Mouse (Mus musculus): ENCODE measurements around the gene Umad1. TPM values are rescaled to one million over a fixed set of nuclear protein-coding genes. Genes with fewer than 3 reads are reported as not detected.

Umad1 gene
- polyA plus RNA-seq, 1 experiment from 2014 or later = 31.2 TPM

GRCm38 (mm10) chr6:8437937-8438336 lies 178.8 kb downstream of the Umad1 start:
- H3K9me3 ChIP-seq (replicated peaks) = peaks cover 5% of the 10 kb centered on the region; the same call in 1 of the 2 replicates

GRCm38 (mm10) chr6:8441814-8442213 lies 182.7 kb downstream of the Umad1 start:
- Histone ChIP-seq H3K4me2 (replicated peaks) (no peak overlapping the region), H3K36me3 (no peaks in the 10 kb centered on the region), H3K9me3 (replicated peaks) (peaks cover 5% of the 10 kb centered on the region; the same call in 1 of the 2 replicates), H3K9ac (no peak overlapping the region), H3K4me3 (no peak overlapping the region), H3K4me1 (peaks cover 1% of the 10 kb centered on the region; the same call in 1 of the 2 replicates), H3K27ac (no peak overlapping the region), H3K27me3 (no peaks in the 10 kb centered on the region)
- no peak for ATAC-seq (ENCODE audit: low FRiP score)
- 87% methylated on average over 3 of the region's 3 CpGs for WGBS

More at GRCm38 (mm10) chr6:8437937-8438336, 178.8 kb downstream of the Umad1 start:
- Histone ChIP-seq H3K27ac (no peak overlapping the region), H3K36me3 (no peaks in the 10 kb centered on the region), H3K4me1 (no peaks in the 10 kb centered on the region), H3K4me3 (no peak overlapping the region), H3K4me2 (replicated peaks) (no peak overlapping the region), H3K9ac (no peak overlapping the region), H3K27me3 (no peaks in the 10 kb centered on the region)
- ATAC-seq (ENCODE audit: low FRiP score) = no peak
- 91% methylated on average over 3 of the region's 3 CpGs for WGBS

GRCm38 (mm10) chr6:8446786-8447185 lies 187.7 kb downstream of the Umad1 start:
- no peaks in the 10 kb centered on the region for H3K27me3 ChIP-seq
- peaks cover 6% of the 10 kb centered on the region; the same call in 1 of the 2 replicates for H3K4me1 ChIP-seq
- ATAC-seq (ENCODE audit: low FRiP score) = 0 out of 2 replicates have a peak, but pooled peaks have one; percentile 50
- no peak overlapping the region for H3K4me3 ChIP-seq
- no peaks in the 10 kb centered on the region for H3K36me3 ChIP-seq
- H3K9me3 ChIP-seq (replicated peaks) = peaks cover 5% of the 10 kb centered on the region; the same call in 1 of the 2 replicates
- 37% methylated on average over 5 of the region's 5 CpGs for WGBS
- no peak overlapping the region for H3K27ac ChIP-seq
- H3K4me2 ChIP-seq (replicated peaks) = no peak overlapping the region
- H3K9ac ChIP-seq = no peak overlapping the region

- Histone ChIP-seq H3K36me3 (no peaks in the 10 kb centered on the region), H3K27ac (no peak overlapping the region), H3K27me3 (no peaks in the 10 kb centered on the region), H3K4me1 (no peaks in the 10 kb centered on the region), H3K9ac (no peak overlapping the region), H3K4me3 (no peak overlapping the region), H3K9me3 (replicated peaks) (no peaks in the 10 kb centered on the region), H3K4me2 (replicated peaks) (no peak overlapping the region)
- ATAC-seq (ENCODE audit: low FRiP score) = no peak
- WGBS = 80% methylated on average over 5 of the region's 5 CpGs
Observed at GRCm38 (mm10) chr6:8455599-8455998, 196.5 kb downstream of the Umad1 start.

DNA sequence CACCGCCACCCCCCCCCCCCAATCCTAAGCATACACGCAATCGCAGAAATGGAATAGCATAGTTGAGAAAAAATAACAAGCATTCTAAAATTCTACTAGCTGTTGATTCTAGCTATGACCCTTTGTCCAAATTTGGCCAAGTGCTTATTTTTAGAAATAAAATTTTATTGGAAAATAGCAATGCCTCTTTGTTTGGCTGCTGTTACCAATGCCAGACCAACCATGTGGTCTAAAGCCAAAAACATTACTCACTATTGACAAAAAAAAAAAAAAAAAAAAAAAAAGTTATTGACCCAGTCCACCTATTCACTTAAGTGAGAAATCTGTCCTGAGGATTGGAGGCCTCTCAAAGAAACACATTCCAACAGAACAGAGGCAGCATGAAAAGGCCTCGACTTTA lies 199.5 kb downstream of the Umad1 start:
- WGBS = 85% methylated on average over 4 of the region's 4 CpGs
- Histone ChIP-seq H3K36me3 (no peaks in the 10 kb centered on the region), H3K4me1 (no peaks in the 10 kb centered on the region)

GRCm38 (mm10) chr6:8462447-8462846 lies 203.4 kb downstream of the Umad1 start:
- 93% methylated on average over 2 of the region's 2 CpGs for WGBS
- Histone ChIP-seq H3K36me3 (no peaks in the 10 kb centered on the region), H3K4me2 (replicated peaks) (no peak overlapping the region), H3K9me3 (replicated peaks) (no peaks in the 10 kb centered on the region), H3K4me1 (no peaks in the 10 kb centered on the region), H3K4me3 (no peak overlapping the region), H3K27me3 (no peaks in the 10 kb centered on the region), H3K27ac (no peak overlapping the region), H3K9ac (no peak overlapping the region)
- no peak for ATAC-seq (ENCODE audit: low FRiP score)

More for the DNA sequence above, 199.5 kb downstream of the Umad1 start:
- Histone ChIP-seq H3K27me3 (no peaks in the 10 kb centered on the region), H3K27ac (no peak overlapping the region), H3K9ac (no peak overlapping the region), H3K4me3 (no peak overlapping the region), H3K4me2 (replicated peaks) (no peak overlapping the region), H3K9me3 (replicated peaks) (no peaks in the 10 kb centered on the region)
- no peak for ATAC-seq (ENCODE audit: low FRiP score)

DNA sequence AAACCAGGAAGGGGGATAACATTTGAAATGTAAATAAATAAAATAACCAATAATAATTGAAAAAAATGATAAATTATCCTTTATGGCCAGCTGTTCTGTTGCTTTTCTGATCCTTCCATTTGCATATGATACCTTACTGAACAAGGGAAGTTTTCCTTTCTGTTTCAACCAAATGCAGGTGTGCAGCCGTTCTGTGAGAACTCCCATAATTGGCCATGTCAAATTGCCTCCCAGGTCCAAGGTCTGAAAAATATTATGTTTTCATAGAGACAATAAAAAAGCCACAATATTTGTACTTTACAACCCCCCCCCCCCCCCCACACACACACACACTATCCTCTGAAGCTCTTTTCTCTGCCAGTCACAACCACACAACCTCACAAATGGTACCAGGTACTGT lies 206.3 kb downstream of the Umad1 start:
- no peaks in the 10 kb centered on the region for H3K9me3 ChIP-seq (replicated peaks)
- H3K4me2 ChIP-seq (replicated peaks) = no peak overlapping the region
- no peaks in the 10 kb centered on the region for H3K4me1 ChIP-seq
- H3K27me3 ChIP-seq = no peaks in the 10 kb centered on the region
- H3K27ac ChIP-seq = no peak overlapping the region
- no peak for ATAC-seq (ENCODE audit: low FRiP score)
- WGBS = 93% methylated on average over 1 of the region's 1 CpGs
- no peak overlapping the region for H3K4me3 ChIP-seq
- no peaks in the 10 kb centered on the region for H3K36me3 ChIP-seq
- no peak overlapping the region for H3K9ac ChIP-seq

GRCm38 (mm10) chr6:8465985-8466384 lies 206.9 kb downstream of the Umad1 start:
- Histone ChIP-seq H3K27ac (no peak overlapping the region), H3K36me3 (no peaks in the 10 kb centered on the region), H3K9ac (no peak overlapping the region), H3K9me3 (replicated peaks) (no peaks in the 10 kb centered on the region), H3K4me1 (no peaks in the 10 kb centered on the region), H3K27me3 (no peaks in the 10 kb centered on the region), H3K4me2 (replicated peaks) (no peak overlapping the region), H3K4me3 (no peak overlapping the region)
- ATAC-seq (ENCODE audit: low FRiP score) = no peak
- 86% methylated on average over 5 of the region's 5 CpGs for WGBS

GRCm38 (mm10) chr6:8467667-8468337 lies 208.7 kb downstream of the Umad1 start:
- Histone ChIP-seq H3K9me3 (replicated peaks) (no peaks in the 10 kb centered on the region), H3K9ac (no peak overlapping the region), H3K27me3 (no peaks in the 10 kb centered on the region), H3K4me1 (no peaks in the 10 kb centered on the region), H3K36me3 (no peaks in the 10 kb centered on the region), H3K4me2 (replicated peaks) (no peak overlapping the region), H3K4me3 (no peak overlapping the region), H3K27ac (no peak overlapping the region)
- ATAC-seq (ENCODE audit: low FRiP score) = no peak
- 40% methylated on average over 10 of the region's 10 CpGs for WGBS

GRCm38 (mm10) chr6:8469918-8470317 lies 210.8 kb downstream of the Umad1 start:
- no peaks in the 10 kb centered on the region for H3K27me3 ChIP-seq
- H3K36me3 ChIP-seq = no peaks in the 10 kb centered on the region
- no peak overlapping the region for H3K9ac ChIP-seq
- no peak overlapping the region for H3K4me3 ChIP-seq
- no peak for ATAC-seq (ENCODE audit: low FRiP score)
- no peak overlapping the region for H3K4me2 ChIP-seq (replicated peaks)
- 99% methylated on average over 3 of the region's 3 CpGs for WGBS
- H3K9me3 ChIP-seq (replicated peaks) = no peaks in the 10 kb centered on the region
- no peak overlapping the region for H3K27ac ChIP-seq
- no peaks in the 10 kb centered on the region for H3K4me1 ChIP-seq

DNA sequence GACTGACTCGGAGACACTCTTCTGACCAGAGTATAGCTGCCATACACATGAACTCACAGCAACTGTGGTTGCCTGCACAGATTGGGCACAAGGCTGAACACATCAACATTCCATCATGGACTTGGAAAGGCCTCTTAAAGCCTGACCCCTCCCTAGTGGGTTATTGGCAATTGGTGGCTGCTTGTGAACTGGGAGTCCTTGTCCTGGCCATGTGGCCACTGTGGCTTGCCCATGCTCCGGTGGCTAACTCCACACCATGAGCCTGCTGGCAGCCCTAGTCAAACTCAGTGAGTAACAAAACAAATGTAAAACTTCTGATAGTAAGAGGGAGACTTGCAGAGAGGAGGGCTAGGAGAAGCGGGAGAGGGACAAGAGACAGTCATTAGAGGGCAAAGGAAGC lies 213.0 kb downstream of the Umad1 start:
- H3K4me3 ChIP-seq = no peak overlapping the region
- no peaks in the 10 kb centered on the region for H3K4me1 ChIP-seq
- H3K4me2 ChIP-seq (replicated peaks) = no peak overlapping the region
- no peaks in the 10 kb centered on the region for H3K36me3 ChIP-seq
- 87% methylated on average over 3 of the region's 3 CpGs for WGBS
- no peaks in the 10 kb centered on the region for H3K27me3 ChIP-seq
- no peak overlapping the region for H3K27ac ChIP-seq
- no peak overlapping the region for H3K9ac ChIP-seq
- no peak for ATAC-seq (ENCODE audit: low FRiP score)
- H3K9me3 ChIP-seq (replicated peaks) = no peaks in the 10 kb centered on the region

DNA sequence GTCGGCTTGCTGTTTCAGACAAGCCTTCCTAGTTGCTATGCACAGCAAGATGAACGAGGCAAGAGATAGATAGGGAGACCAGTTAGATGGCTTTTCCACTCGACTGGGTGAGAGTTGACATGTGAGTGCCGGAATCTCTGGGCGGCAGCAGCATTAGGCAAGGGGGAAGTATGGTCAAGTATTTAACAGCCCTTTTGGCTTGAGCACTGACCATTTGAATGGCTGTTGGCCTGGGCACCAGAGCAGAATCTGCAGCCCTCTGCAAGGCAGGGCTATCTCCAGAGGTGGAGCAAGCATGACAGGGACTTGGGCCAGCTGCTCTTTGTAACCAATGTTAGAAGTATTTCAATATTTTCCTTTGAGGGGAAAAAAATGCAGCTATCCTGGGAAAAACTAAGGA lies 213.8 kb downstream of the Umad1 start:
- H3K9ac ChIP-seq = no peak overlapping the region
- H3K27me3 ChIP-seq = no peaks in the 10 kb centered on the region
- no peak for ATAC-seq (ENCODE audit: low FRiP score)
- H3K36me3 ChIP-seq = no peaks in the 10 kb centered on the region
- no peak overlapping the region for H3K4me2 ChIP-seq (replicated peaks)
- H3K4me1 ChIP-seq = no peaks in the 10 kb centered on the region
- 83% methylated on average over 5 of the region's 5 CpGs for WGBS
- H3K27ac ChIP-seq = no peak overlapping the region
- no peak overlapping the region for H3K4me3 ChIP-seq
- H3K9me3 ChIP-seq (replicated peaks) = no peaks in the 10 kb centered on the region

DNA sequence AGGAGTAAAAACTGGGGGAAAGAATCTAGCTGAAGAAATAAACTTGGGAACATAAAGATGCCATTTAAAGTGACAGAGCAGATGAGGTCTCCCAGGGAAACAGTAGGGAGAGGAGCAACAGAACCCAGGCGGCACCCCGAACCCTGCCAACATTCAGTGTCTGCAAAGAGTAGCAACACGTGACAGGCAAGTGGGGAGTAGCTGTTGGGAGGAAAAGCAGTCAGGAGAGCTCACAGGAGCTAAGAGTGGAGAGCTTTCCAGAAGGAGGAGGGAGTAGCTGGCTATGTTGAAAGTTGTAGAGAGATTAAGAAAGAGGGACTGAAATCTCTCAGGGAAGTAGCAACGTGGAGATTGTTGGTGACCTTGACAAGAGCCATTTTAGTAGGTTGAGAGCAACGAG lies 214.4 kb downstream of the Umad1 start:
- Histone ChIP-seq H3K27me3 (no peaks in the 10 kb centered on the region), H3K4me2 (replicated peaks) (no peak overlapping the region), H3K36me3 (no peaks in the 10 kb centered on the region), H3K4me3 (no peak overlapping the region), H3K9ac (no peak overlapping the region), H3K27ac (no peak overlapping the region), H3K9me3 (replicated peaks) (no peaks in the 10 kb centered on the region), H3K4me1 (no peaks in the 10 kb centered on the region)
- no peak for ATAC-seq (ENCODE audit: low FRiP score)
- 64% methylated on average over 5 of the region's 5 CpGs for WGBS
